Mouse (Mus musculus): ENCODE measurements around the gene Utp3.

GRCm38 (mm10) chr5:88508990-88509389, 45.3 kb upstream of the Utp3 start:
- no peak for TF ChIP-seq POLR2A (IDR thresholded peaks at IDR 0.05; ENCODE audit: borderline replicate concordance, extremely low read depth, low read depth, low read length)
- TF ChIP-seq CTCF (IDR thresholded peaks at IDR 0.05; ENCODE audit: insufficient read depth, low read length), result no peak
